ENCODE assay signal across 10 mouse cellular contexts in the genomic region with DNA sequence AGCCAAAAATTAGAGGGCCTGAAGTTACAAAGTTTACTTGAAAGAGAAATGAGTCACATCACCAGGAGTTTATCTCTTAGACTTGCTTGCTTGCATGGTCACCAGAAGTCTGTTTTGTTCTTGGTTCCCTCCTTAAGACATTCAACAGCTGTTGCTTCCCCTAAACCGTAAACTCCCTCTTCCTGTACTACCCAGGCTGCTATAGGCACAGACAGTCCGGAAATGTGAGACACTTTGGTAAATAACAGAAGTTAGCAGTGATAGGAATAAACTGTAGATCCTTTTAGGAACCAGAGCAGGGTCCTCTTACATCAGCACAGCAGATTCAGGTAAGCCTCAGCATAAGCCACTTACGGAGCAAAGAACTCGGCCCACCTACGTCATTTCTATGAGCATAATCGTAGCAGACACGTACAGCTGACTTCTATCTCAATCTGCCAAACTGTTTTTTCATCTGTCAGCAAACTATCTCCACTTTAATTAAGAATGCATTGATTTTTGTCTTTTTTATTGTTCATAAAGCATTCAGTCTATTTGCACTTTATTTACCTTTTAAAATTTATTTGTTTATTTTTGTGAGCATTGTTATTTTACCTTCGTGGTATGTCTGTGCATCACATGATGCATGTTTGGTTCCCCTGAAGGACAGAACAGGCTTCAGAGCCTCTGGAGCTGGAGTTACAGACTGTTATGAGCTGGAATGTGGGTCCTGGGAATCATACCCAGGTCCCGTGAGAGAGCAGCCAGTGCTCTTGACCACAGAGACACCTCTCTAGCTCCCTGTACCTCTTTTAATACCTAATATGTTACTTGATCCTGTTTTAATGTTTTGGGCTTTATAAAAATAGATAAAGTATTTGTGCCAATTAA. TPM values are rescaled to one million over a fixed set of nuclear protein-coding genes. Genes with fewer than 3 reads are reported as not detected.
A peak's percentile ranks its signal among the peaks of the same experiment; 100 is the strongest.
DNase-seq lines count a peak whose midpoint lies in the region; ATAC-seq and TF ChIP-seq lines count a peak whose summit lies in the region.
"Had no signal": no experiment of that assay in that cellular context is flagged by ENCODE, and none has a peak within 500 bp of the region (broad histone marks: within the 10 kb centered on the region; RNA-seq: fewer than 3 reads in every experiment).

No protein-coding gene starts in this region.

- H3K4me1 ChIP-seq in heart, postnatal 0 days (ENCODE audit: control insufficient read depth, insufficient read depth), result no peaks in the 10 kb centered on the region
- no peaks in the 10 kb centered on the region for H3K4me1 ChIP-seq in hindbrain, embryonic 11.5 days (replicated peaks; ENCODE audit: control insufficient read depth, insufficient read depth, low read length)

- TF ChIP-seq CTCF in heart, postnatal 0 days (IDR thresholded peaks at IDR 0.05; ENCODE audit: low read depth), result no peak

- H3K4me3 ChIP-seq in heart, postnatal 0 days (ENCODE audit: low read depth, low read length), result no peak overlapping the region
- H3K4me3 ChIP-seq in hindbrain, embryonic 11.5 days (ENCODE audit: low read depth, low read length), result no peak overlapping the region

- TF ChIP-seq EP300 in heart, postnatal 0 days (IDR thresholded peaks at IDR 0.05; ENCODE audit: low read depth), result no peak

- H3K9me3 ChIP-seq in heart, postnatal 0 days (replicated peaks; ENCODE audit: control insufficient read depth, low read length), result no peaks in the 10 kb centered on the region
- H3K9me3 ChIP-seq in hindbrain, embryonic 11.5 days (ENCODE audit: control insufficient read depth, low read length), result no peaks in the 10 kb centered on the region

- peak overlapping the region; percentile 51; the same call in 1 of the 2 replicates for H3K27ac ChIP-seq in heart, postnatal 0 days (ENCODE audit: low read depth)
- H3K27ac ChIP-seq in hindbrain, embryonic 11.5 days (ENCODE audit: low read depth, low read length), result no peak overlapping the region

- H3K9ac ChIP-seq in heart, postnatal 0 days (replicated peaks; ENCODE audit: low read depth, low read length), result no peak overlapping the region
- no peak overlapping the region for H3K9ac ChIP-seq in hindbrain, embryonic 11.5 days (ENCODE audit: low read depth, low read length)

- 47% methylated on average over 9 of the region's 9 CpGs for WGBS in heart, postnatal 0 days
- WGBS in hindbrain, embryonic 11.5 days, result 81% methylated on average over 9 of the region's 9 CpGs

- peak; percentile 67 for ATAC-seq in heart, postnatal 0 days (ENCODE audit: insufficient read depth, low read depth)
- ATAC-seq in hindbrain, embryonic 11.5 days (ENCODE audit: low FRiP score), result no peak

- H3K27me3 ChIP-seq in heart, postnatal 0 days (ENCODE audit: control insufficient read depth, insufficient read depth, low read length), result no peaks in the 10 kb centered on the region
- no peaks in the 10 kb centered on the region for H3K27me3 ChIP-seq in hindbrain, embryonic 11.5 days (ENCODE audit: control insufficient read depth, insufficient read depth, low read length)

- H3K36me3 ChIP-seq in heart, postnatal 0 days (replicated peaks; ENCODE audit: control insufficient read depth, insufficient read depth, low read length), result no peaks in the 10 kb centered on the region
- H3K36me3 ChIP-seq in hindbrain, embryonic 11.5 days (ENCODE audit: control insufficient read depth, insufficient read depth, low read length), result no peaks in the 10 kb centered on the region

- H3K4me2 ChIP-seq in heart, postnatal 0 days (ENCODE audit: low read depth, low read length), result no peak overlapping the region; the same call in 1 of the 2 replicates
- no peak overlapping the region for H3K4me2 ChIP-seq in hindbrain, embryonic 11.5 days (replicated peaks; ENCODE audit: low read depth, low read length)

- peak; percentile 92 for DNase-seq in heart, adult 11 months
- no peak for DNase-seq in heart, postnatal 4 days
- peak; percentile 1 for DNase-seq in B cell, adult 2 months
- peak; percentile 65 for DNase-seq in heart, postnatal 0 days (ENCODE audit: low spot score)
- peak; percentile 4 for DNase-seq in lung, postnatal 36 days
- no peak for DNase-seq in hindbrain, embryonic 11.5 days (ENCODE audit: low spot score)
- no peak for DNase-seq in gastrocnemius, postnatal 4 days (ENCODE audit: low spot score in 2 of 2)
- no peak for DNase-seq in cerebellum, adult 18-20 months
- DNase-seq: cerebellum, adult 11 months; gastrocnemius, postnatal 36 days had no signal

RNA-seq across cellular contexts. Expression of a gene that starts 58.9 kb away (rescaled TPM):
- 10 to 100 TPM; 38.1 to 42.6 TPM for total RNA-seq in heart, postnatal 4 days (2021)
- 63.6 and 72.5 TPM in 2 replicates for total RNA-seq in heart, postnatal 0 days (2014; rRNA removed; ENCODE audit: low replicate concordance)
- polyA plus RNA-seq in heart, postnatal 0 days (2015; fragmentation: Nextera tagmentation; extraction: Ambion mirVana), result 55.4 and 61.8 TPM in 2 replicates
- 149 and 164 TPM in 2 replicates for polyA plus RNA-seq in hindbrain, embryonic 11.5 days (2014; fragmentation: Nextera tagmentation; extraction: Ambion mirVana)
- total RNA-seq in gastrocnemius, postnatal 4 days (2021), result 10 to 100 TPM; 35.0 to 37.0 TPM

Comparison
In these comparisons a context has a peak if more than half of its experiments do, and no peak if none do; other contexts are left out.
1. DNase-seq: peak in heart, adult 11 months (single experiment), B cell, adult 2 months (2 of 2), heart, postnatal 0 days (single experiment) and lung, postnatal 36 days (single experiment); none in heart, postnatal 4 days (single experiment), hindbrain, embryonic 11.5 days (single experiment), gastrocnemius, postnatal 4 days (0 of 2) and cerebellum, adult 18-20 months (0 of 2).